Mouse (Mus musculus): Measurements from ENCODE around the gene Ap1g2.

The Ap1g2 gene

GRCm38 (mm10) chr14:55089199-55089947, 17.0 kb downstream of the Ap1g2 start:
- no peak for DNase-seq (ENCODE audit: extremely low spot score, low spot score)

- DNase-seq (ENCODE audit: extremely low spot score, low spot score), result no peak
Observed at GRCm38 (mm10) chr14:55086009-55086514, 20.3 kb downstream of the Ap1g2 start.

- no peak for DNase-seq (ENCODE audit: extremely low spot score, low spot score)
Observed at GRCm38 (mm10) chr14:55085324-55086008, 20.9 kb downstream of the Ap1g2 start.

GRCm38 (mm10) chr14:55083481-55083880, 22.9 kb downstream of the Ap1g2 start:
- no peak for DNase-seq (ENCODE audit: extremely low spot score, low spot score)

- no peak for DNase-seq (ENCODE audit: extremely low spot score, low spot score)
Observed at GRCm38 (mm10) chr14:55081105-55081504, 25.3 kb downstream of the Ap1g2 start.

- peak; percentile 89 for DNase-seq (ENCODE audit: extremely low spot score, low spot score)
Observed at GRCm38 (mm10) chr14:55079214-55079970, 27.0 kb downstream of the Ap1g2 start.

GRCm38 (mm10) chr14:55078366-55078989, 27.9 kb downstream of the Ap1g2 start:
- peak; percentile 60 for DNase-seq (ENCODE audit: extremely low spot score, low spot score)

GRCm38 (mm10) chr14:55077481-55078365, 28.7 kb downstream of the Ap1g2 start:
- DNase-seq (ENCODE audit: extremely low spot score, low spot score), result no peak

GRCm38 (mm10) chr14:55076956-55077355, 29.4 kb downstream of the Ap1g2 start:
- no peak for DNase-seq (ENCODE audit: extremely low spot score, low spot score)

GRCm38 (mm10) chr14:55076224-55076623, 30.2 kb downstream of the Ap1g2 start:
- no peak for DNase-seq (ENCODE audit: extremely low spot score, low spot score)

- no peak for DNase-seq (ENCODE audit: extremely low spot score, low spot score)
Observed at GRCm38 (mm10) chr14:55074416-55074815, 32.0 kb downstream of the Ap1g2 start.

- DNase-seq (ENCODE audit: extremely low spot score, low spot score), result no peak
Observed at GRCm38 (mm10) chr14:55071756-55072155, 34.6 kb downstream of the Ap1g2 start.

GRCm38 (mm10) chr14:55066042-55066441, 40.4 kb downstream of the Ap1g2 start:
- no peak for DNase-seq (ENCODE audit: extremely low spot score, low spot score)

GRCm38 (mm10) chr14:55065391-55065790, 41.0 kb downstream of the Ap1g2 start:
- no peak for DNase-seq (ENCODE audit: extremely low spot score, low spot score)

- DNase-seq (ENCODE audit: extremely low spot score, low spot score), result no peak
Observed at GRCm38 (mm10) chr14:55064481-55065370, 41.7 kb downstream of the Ap1g2 start.

- DNase-seq (ENCODE audit: extremely low spot score, low spot score), result no peak
Observed at GRCm38 (mm10) chr14:55063581-55064381, 42.6 kb downstream of the Ap1g2 start.

GRCm38 (mm10) chr14:55063117-55063516, 43.3 kb downstream of the Ap1g2 start:
- DNase-seq (ENCODE audit: extremely low spot score, low spot score), result no peak

- DNase-seq (ENCODE audit: extremely low spot score, low spot score), result no peak
Observed at GRCm38 (mm10) chr14:55062626-55063025, 43.8 kb downstream of the Ap1g2 start.

GRCm38 (mm10) chr14:55061845-55062244, 44.5 kb downstream of the Ap1g2 start:
- DNase-seq (ENCODE audit: extremely low spot score, low spot score), result no peak
